Mouse (Mus musculus): ENCODE data around the gene Abca17. TPM values are rescaled to one million over a fixed set of nuclear protein-coding genes. Genes with fewer than 3 reads are reported as not detected.

Gene Abca17
- polyA plus RNA-seq, 1 experiment from 2014 or later = 0.24 TPM

DNA sequence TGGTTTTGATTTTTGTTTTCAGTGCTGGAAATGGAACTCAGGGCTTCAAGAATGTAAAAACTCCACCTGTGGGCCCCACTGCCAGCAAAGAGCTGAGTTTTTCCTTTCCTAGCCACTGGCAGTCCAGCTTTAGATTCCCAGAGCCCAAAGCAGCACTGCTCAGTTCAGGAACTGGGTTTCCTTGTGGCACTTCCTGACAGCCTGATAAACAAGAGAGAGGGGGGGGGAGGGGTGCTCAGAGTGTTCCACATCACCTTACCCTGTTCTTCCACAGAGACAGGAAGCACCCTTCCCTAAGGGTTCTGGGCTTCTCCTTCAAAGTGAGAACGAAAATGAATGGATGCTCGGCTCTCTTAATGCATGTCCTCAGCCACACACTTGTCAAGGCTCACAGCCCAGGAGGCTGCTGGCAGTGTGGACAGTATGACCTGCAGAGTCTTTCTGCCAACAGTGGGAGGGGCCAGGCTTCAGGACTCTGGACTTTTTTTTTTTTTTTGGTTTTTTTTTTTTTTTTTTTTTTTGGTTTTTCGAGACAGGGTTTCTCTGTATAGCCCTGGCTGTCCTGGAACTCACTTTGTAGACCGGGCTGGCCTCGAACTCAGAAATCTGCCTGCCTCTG, 24.3 kb upstream of the Abca17 start:
- no peaks in the 10 kb centered on the region for H3K27me3 ChIP-seq (ENCODE audit: control insufficient read depth, insufficient read depth, low read length)
- no peak for DNase-seq (ENCODE audit: low spot score)
- no peak overlapping the region for H3K9ac ChIP-seq (ENCODE audit: low read length)
- H3K27ac ChIP-seq (ENCODE audit: low read depth, low read length) = no peak overlapping the region
- H3K4me1 ChIP-seq (ENCODE audit: control insufficient read depth, insufficient read depth, low read length) = no peaks in the 10 kb centered on the region
- H3K36me3 ChIP-seq (ENCODE audit: control insufficient read depth, insufficient read depth, low read length) = 0 out of 2 replicates have a peak, but pooled peaks cover 2% of the 10 kb centered on the region
- no peak overlapping the region for H3K4me2 ChIP-seq (ENCODE audit: low read depth)
- H3K9me3 ChIP-seq (ENCODE audit: control insufficient read depth, low read length) = no peaks in the 10 kb centered on the region
- H3K4me3 ChIP-seq (ENCODE audit: low read depth, low read length) = no peak overlapping the region
- 84% methylated on average over 4 of the region's 5 CpGs for WGBS
- no peak for ATAC-seq (ENCODE audit: insufficient read depth, low FRiP score, low TSS enrichment)

DNA sequence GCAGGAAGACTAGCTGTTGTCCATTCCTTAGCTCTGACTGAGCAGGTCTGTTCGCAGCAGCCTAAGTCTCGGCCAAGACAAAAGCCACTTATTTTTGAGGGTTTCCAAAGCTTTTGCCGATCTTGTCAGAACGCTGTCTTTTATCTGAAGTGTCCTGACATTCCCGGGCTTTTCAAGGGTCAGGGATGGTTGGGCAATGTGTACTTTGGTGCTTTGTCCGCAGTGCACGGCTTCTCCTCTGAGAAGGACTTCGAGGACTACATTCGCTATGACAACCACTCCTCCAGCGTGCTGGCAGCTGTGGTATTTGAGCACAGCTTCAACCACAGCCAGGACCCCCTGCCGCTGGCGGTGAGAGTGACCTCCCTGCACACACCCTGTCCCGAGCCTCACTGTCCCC, 15.0 kb upstream of the Abca17 start:
- Histone ChIP-seq H3K9me3 (ENCODE audit: control insufficient read depth, low read length) (no peaks in the 10 kb centered on the region), H3K27ac (ENCODE audit: low read depth, low read length) (no peak overlapping the region), H3K27me3 (ENCODE audit: control insufficient read depth, insufficient read depth, low read length) (no peaks in the 10 kb centered on the region), H3K36me3 (ENCODE audit: control insufficient read depth, insufficient read depth, low read length) (peaks cover 3% of the 10 kb centered on the region), H3K4me1 (ENCODE audit: control insufficient read depth, insufficient read depth, low read length) (no peaks in the 10 kb centered on the region), H3K4me3 (ENCODE audit: low read depth, low read length) (no peak overlapping the region), H3K9ac (ENCODE audit: low read length) (no peak overlapping the region), H3K4me2 (ENCODE audit: low read depth) (no peak overlapping the region)
- no peak for ATAC-seq (ENCODE audit: insufficient read depth, low FRiP score, low TSS enrichment)
- WGBS = 57% methylated on average over 13 of the region's 13 CpGs
- no peak for DNase-seq (ENCODE audit: low spot score)

DNA sequence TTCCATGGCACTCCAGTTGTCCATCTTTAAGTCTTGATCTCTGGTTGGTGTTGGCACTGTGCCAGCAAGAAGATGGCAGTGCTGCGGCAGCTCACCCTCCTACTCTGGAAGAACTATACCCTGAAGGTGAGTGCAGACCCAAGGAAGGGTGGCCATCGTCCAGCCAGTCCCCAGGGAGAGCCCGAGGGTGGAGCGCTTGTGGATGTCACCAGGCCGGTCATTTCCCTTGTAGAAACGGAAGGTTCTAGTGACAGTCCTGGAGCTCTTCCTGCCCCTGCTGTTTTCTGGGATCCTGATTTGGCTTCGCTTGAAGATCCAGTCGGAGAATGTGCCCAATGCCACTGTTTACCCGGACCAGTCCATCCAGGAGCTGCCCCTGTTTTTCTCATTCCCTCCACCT, 13.6 kb upstream of the Abca17 start:
- H3K36me3 ChIP-seq (ENCODE audit: control insufficient read depth, insufficient read depth, low read length) = peaks cover 3% of the 10 kb centered on the region
- 93% methylated on average over 9 of the region's 9 CpGs for WGBS

DNA sequence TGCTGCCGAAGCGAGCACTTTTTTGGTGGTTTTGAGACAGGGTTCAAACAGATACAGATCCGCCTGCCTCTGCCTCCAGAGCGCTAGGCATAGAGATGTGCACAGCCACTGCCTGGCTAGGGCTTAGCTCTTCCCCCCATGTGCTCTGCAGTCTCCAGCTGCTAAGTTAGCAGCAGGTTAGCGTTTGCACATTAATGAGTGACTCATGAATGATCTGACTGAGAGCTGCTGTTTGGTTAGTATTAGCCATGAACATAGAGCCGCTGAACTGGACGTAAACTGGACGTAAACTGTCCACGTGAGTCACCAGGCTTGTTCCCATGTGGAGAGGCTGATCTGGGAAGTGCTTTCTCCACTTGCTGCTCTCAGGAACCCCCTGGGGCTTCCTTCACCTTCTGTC, 11.7 kb upstream of the Abca17 start:
- no peak overlapping the region for H3K9ac ChIP-seq (ENCODE audit: low read length)
- no peaks in the 10 kb centered on the region for H3K4me1 ChIP-seq (ENCODE audit: control insufficient read depth, insufficient read depth, low read length)
- no peaks in the 10 kb centered on the region for H3K9me3 ChIP-seq (ENCODE audit: control insufficient read depth, low read length)
- no peak for ATAC-seq (ENCODE audit: insufficient read depth, low FRiP score, low TSS enrichment)
- WGBS = 72% methylated on average over 9 of the region's 9 CpGs
- peaks cover 3% of the 10 kb centered on the region for H3K36me3 ChIP-seq (ENCODE audit: control insufficient read depth, insufficient read depth, low read length)
- DNase-seq (ENCODE audit: low spot score) = no peak
- H3K4me3 ChIP-seq (ENCODE audit: low read depth, low read length) = no peak overlapping the region
- no peaks in the 10 kb centered on the region for H3K27me3 ChIP-seq (ENCODE audit: control insufficient read depth, insufficient read depth, low read length)
- H3K27ac ChIP-seq (ENCODE audit: low read depth, low read length) = no peak overlapping the region
- H3K4me2 ChIP-seq (ENCODE audit: low read depth) = no peak overlapping the region

More for the DNA sequence above, 13.6 kb upstream of the Abca17 start:
- H3K27ac ChIP-seq (ENCODE audit: low read depth, low read length) = no peak overlapping the region
- H3K9me3 ChIP-seq (ENCODE audit: control insufficient read depth, low read length) = no peaks in the 10 kb centered on the region
- H3K4me1 ChIP-seq (ENCODE audit: control insufficient read depth, insufficient read depth, low read length) = no peaks in the 10 kb centered on the region
- H3K27me3 ChIP-seq (ENCODE audit: control insufficient read depth, insufficient read depth, low read length) = no peaks in the 10 kb centered on the region
- no peak overlapping the region for H3K4me2 ChIP-seq (ENCODE audit: low read depth)
- no peak for DNase-seq (ENCODE audit: low spot score)
- H3K9ac ChIP-seq (ENCODE audit: low read length) = no peak overlapping the region
- H3K4me3 ChIP-seq (ENCODE audit: low read depth, low read length) = no peak overlapping the region
- ATAC-seq (ENCODE audit: insufficient read depth, low FRiP score, low TSS enrichment) = no peak

DNA sequence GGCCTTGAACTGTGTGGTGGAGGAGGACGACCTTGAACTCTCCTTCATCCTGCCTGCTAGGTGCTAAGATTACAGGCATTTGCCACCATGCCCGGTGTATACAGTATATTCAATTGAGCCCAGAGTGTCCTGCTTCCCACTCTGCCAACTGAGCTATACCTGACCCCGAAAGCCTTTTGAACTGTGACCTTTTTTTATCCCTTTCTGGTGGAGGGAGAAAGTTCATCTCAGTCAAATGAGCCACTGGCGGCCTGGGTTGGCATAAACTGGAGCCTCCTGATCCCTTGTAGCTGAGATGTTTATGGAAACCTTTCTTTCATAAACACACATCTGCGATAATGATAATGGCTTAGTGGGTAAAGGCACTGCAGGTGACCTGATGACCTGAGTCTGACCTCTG, 10.4 kb upstream of the Abca17 start:
- no peak for ATAC-seq (ENCODE audit: insufficient read depth, low FRiP score, low TSS enrichment)
- H3K4me1 ChIP-seq (ENCODE audit: control insufficient read depth, insufficient read depth, low read length) = no peaks in the 10 kb centered on the region
- no peak for DNase-seq (ENCODE audit: low spot score)
- WGBS = 86% methylated on average over 5 of the region's 5 CpGs
- no peak overlapping the region for H3K4me2 ChIP-seq (ENCODE audit: low read depth)
- no peaks in the 10 kb centered on the region; the same call in 1 of the 2 replicates for H3K36me3 ChIP-seq (ENCODE audit: control insufficient read depth, insufficient read depth, low read length)
- no peak overlapping the region for H3K27ac ChIP-seq (ENCODE audit: low read depth, low read length)
- no peaks in the 10 kb centered on the region for H3K9me3 ChIP-seq (ENCODE audit: control insufficient read depth, low read length)
- H3K4me3 ChIP-seq (ENCODE audit: low read depth, low read length) = no peak overlapping the region
- no peak overlapping the region for H3K9ac ChIP-seq (ENCODE audit: low read length)
- H3K27me3 ChIP-seq (ENCODE audit: control insufficient read depth, insufficient read depth, low read length) = no peaks in the 10 kb centered on the region

DNA sequence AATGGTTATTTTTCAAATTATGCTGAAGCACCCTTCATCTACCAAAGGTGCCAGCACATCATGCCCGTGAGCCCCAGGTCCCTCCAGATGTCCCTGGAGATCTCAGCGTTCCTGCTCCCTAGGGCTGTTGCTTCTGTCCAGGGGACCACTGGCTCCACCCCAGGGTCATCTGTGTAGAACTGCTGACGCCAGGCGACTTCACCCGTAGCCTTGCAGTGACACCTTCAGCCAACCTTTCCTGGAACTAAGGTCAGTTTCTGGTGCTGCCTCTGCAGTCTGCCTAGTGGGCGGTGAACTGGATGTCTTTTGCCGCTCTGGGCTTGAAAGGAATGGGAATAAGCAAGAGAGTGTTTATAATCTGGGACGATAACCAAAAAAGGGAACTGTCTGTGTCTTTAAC, 10.0 kb upstream of the Abca17 start:
- DNase-seq (ENCODE audit: low spot score) = no peak
- ATAC-seq (ENCODE audit: insufficient read depth, low FRiP score, low TSS enrichment) = no peak
- no peak overlapping the region for H3K27ac ChIP-seq (ENCODE audit: low read depth, low read length)
- no peaks in the 10 kb centered on the region for H3K9me3 ChIP-seq (ENCODE audit: control insufficient read depth, low read length)
- H3K4me2 ChIP-seq (ENCODE audit: low read depth) = no peak overlapping the region
- no peaks in the 10 kb centered on the region for H3K4me1 ChIP-seq (ENCODE audit: control insufficient read depth, insufficient read depth, low read length)
- no peak overlapping the region for H3K9ac ChIP-seq (ENCODE audit: low read length)
- H3K4me3 ChIP-seq (ENCODE audit: low read depth, low read length) = no peak overlapping the region
- no peaks in the 10 kb centered on the region for H3K27me3 ChIP-seq (ENCODE audit: control insufficient read depth, insufficient read depth, low read length)
- H3K36me3 ChIP-seq (ENCODE audit: control insufficient read depth, insufficient read depth, low read length) = no peaks in the 10 kb centered on the region
- WGBS = 80% methylated on average over 8 of the region's 8 CpGs

DNA sequence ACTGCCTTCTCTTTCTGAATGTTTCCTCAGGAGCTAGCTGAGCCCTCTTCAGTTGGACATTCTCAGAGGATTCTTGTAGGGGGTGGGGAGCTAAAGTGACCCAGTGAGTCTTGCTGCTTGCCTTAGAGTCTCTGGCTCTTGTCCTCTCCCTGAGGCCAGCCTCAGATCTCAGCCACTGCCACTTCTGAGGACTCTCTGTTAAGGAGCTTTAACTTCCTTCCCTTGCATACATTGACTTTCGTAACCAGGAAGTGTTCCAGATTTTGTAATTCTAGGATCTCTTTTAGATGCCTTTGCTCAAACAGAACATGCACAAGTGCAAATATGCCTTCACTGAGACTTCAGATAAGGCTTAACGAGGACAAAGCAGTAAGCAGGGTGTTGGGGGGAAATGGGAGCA, 9.0 kb upstream of the Abca17 start:
- no peak for ATAC-seq (ENCODE audit: insufficient read depth, low FRiP score, low TSS enrichment)
- WGBS = 85% methylated on average over 2 of the region's 2 CpGs
- H3K4me2 ChIP-seq (ENCODE audit: low read depth) = no peak overlapping the region
- no peak overlapping the region for H3K27ac ChIP-seq (ENCODE audit: low read depth, low read length)
- H3K27me3 ChIP-seq (ENCODE audit: control insufficient read depth, insufficient read depth, low read length) = no peaks in the 10 kb centered on the region
- no peak overlapping the region for H3K4me3 ChIP-seq (ENCODE audit: low read depth, low read length)
- no peaks in the 10 kb centered on the region for H3K9me3 ChIP-seq (ENCODE audit: control insufficient read depth, low read length)
- DNase-seq (ENCODE audit: low spot score) = no peak
- H3K9ac ChIP-seq (ENCODE audit: low read length) = no peak overlapping the region
- no peaks in the 10 kb centered on the region for H3K4me1 ChIP-seq (ENCODE audit: control insufficient read depth, insufficient read depth, low read length)
- H3K36me3 ChIP-seq (ENCODE audit: control insufficient read depth, insufficient read depth, low read length) = no peaks in the 10 kb centered on the region

DNA sequence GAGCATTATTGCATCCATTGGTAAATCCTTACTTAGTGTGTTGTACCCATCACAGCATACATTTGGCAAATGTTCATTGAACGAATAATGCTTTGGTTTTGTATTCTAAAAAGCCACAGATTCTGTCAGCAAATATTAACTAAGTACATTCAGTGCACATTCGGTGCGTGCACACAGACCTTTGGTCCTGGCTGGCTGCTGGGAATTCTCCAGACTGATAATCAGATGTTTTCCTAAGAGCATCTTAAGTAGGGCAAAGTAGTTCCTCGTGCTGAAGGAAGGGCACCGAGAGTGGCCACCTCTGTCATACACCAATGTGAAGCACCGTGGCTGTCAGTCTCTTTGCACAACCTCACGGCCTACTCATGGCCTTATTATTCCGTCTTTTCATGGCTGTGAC, 8.1 kb upstream of the Abca17 start:
- H3K27me3 ChIP-seq (ENCODE audit: control insufficient read depth, insufficient read depth, low read length) = no peaks in the 10 kb centered on the region
- H3K9ac ChIP-seq (ENCODE audit: low read length) = no peak overlapping the region
- H3K36me3 ChIP-seq (ENCODE audit: control insufficient read depth, insufficient read depth, low read length) = no peaks in the 10 kb centered on the region
- H3K4me3 ChIP-seq (ENCODE audit: low read depth, low read length) = no peak overlapping the region
- DNase-seq (ENCODE audit: low spot score) (no peak), ATAC-seq (ENCODE audit: insufficient read depth, low FRiP score, low TSS enrichment) (no peak)
- WGBS = 93% methylated on average over 8 of the region's 8 CpGs
- no peak overlapping the region for H3K4me2 ChIP-seq (ENCODE audit: low read depth)
- H3K9me3 ChIP-seq (ENCODE audit: control insufficient read depth, low read length) = no peaks in the 10 kb centered on the region
- H3K4me1 ChIP-seq (ENCODE audit: control insufficient read depth, insufficient read depth, low read length) = no peaks in the 10 kb centered on the region
- H3K27ac ChIP-seq (ENCODE audit: low read depth, low read length) = no peak overlapping the region

DNA sequence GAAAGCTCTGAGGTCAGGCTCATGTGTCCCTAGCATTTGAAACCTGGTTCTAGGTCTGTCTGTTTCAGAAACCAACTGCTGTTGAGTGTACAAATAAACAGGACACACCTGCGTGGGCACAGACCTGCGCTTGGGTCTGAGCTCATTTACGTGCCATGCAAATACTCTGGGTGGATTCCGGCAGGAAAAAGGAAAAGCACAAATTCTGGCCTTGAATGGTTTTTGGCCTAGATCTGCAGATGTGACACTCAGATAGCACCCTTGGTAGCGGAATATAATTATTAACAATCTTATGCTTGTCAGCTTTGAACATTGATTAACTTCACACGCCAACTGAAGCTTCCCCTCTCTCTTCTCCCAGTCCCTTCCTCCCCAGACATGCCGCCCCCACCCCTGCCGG, 4.4 kb upstream of the Abca17 start:
- peaks cover 7% of the 10 kb centered on the region for H3K27me3 ChIP-seq (ENCODE audit: control insufficient read depth, insufficient read depth, low read length)
- H3K36me3 ChIP-seq (ENCODE audit: control insufficient read depth, insufficient read depth, low read length) = no peaks in the 10 kb centered on the region
- ATAC-seq (ENCODE audit: insufficient read depth, low FRiP score, low TSS enrichment) = no peak
- H3K4me2 ChIP-seq (ENCODE audit: low read depth) = no peak overlapping the region
- H3K9ac ChIP-seq (ENCODE audit: low read length) = no peak overlapping the region
- DNase-seq (ENCODE audit: low spot score) = no peak
- H3K4me1 ChIP-seq (ENCODE audit: control insufficient read depth, insufficient read depth, low read length) = peaks cover 11% of the 10 kb centered on the region; the same call in 1 of the 2 replicates
- WGBS = 96% methylated on average over 8 of the region's 8 CpGs
- H3K4me3 ChIP-seq (ENCODE audit: low read depth, low read length) = no peak overlapping the region
- H3K9me3 ChIP-seq (ENCODE audit: control insufficient read depth, low read length) = no peaks in the 10 kb centered on the region
- H3K27ac ChIP-seq (ENCODE audit: low read depth, low read length) = no peak overlapping the region

Data from neural tube, embryonic 11.5 days (tissue).